9 mouse cellular contexts compared by ENCODE assay signal in genomic region chr13:48998591-48998990, GRCm38 (mm10). TPM values are rescaled to one million over a fixed set of nuclear protein-coding genes. Genes with fewer than 3 reads are reported as not detected.
DNase-seq lines count a peak whose midpoint lies in the region; ATAC-seq and TF ChIP-seq lines count a peak whose summit lies in the region.
"Had no signal": no experiment of that assay in that cellular context is flagged by ENCODE, and none has a peak within 500 bp of the region (broad histone marks: within the 10 kb centered on the region; RNA-seq: fewer than 3 reads in every experiment).

No protein-coding gene starts in this region.

- H3K4me2 ChIP-seq in liver, embryonic 12.5 days: no peak overlapping the region
- no peak overlapping the region for H3K4me2 ChIP-seq in embryonic facial prominence, embryonic 14.5 days (ENCODE audit: low read depth, low read length)
- H3K4me2 ChIP-seq in intestine, embryonic 14.5 days (ENCODE audit: low read length): no peak overlapping the region
- H3K4me2 ChIP-seq in midbrain, embryonic 13.5 days (replicated peaks): no peak overlapping the region

- intact Hi-C loops in left cerebral cortex, adult 2 months (cut with DNase I): loop anchor here (2.0 to 5.0 kb wide), 2 partner anchors 126 to 344 kb away; partner anchors contain the start of gene Phf2

- no peaks in the 10 kb centered on the region for H3K36me3 ChIP-seq in liver, embryonic 12.5 days
- H3K36me3 ChIP-seq in embryonic facial prominence, embryonic 14.5 days (ENCODE audit: control insufficient read depth, insufficient read depth, low read length): no peaks in the 10 kb centered on the region
- H3K36me3 ChIP-seq in intestine, embryonic 14.5 days (ENCODE audit: control insufficient read depth, insufficient read depth, low read length): no peaks in the 10 kb centered on the region
- H3K36me3 ChIP-seq in midbrain, embryonic 13.5 days: no peaks in the 10 kb centered on the region

- peak; percentile 42 for TF ChIP-seq CTCF in bone marrow macrophage, adult 2 months (IDR thresholded peaks at IDR 0.05; ENCODE audit: low read depth, low read length)
- peak; percentile 73 for TF ChIP-seq CTCF in left cerebral cortex, adult 2 months (IDR thresholded peaks at IDR 0.05)

- H3K9ac ChIP-seq in liver, embryonic 12.5 days: no peak overlapping the region
- no peak overlapping the region for H3K9ac ChIP-seq in embryonic facial prominence, embryonic 14.5 days (ENCODE audit: low read depth, low read length)
- no peak overlapping the region for H3K9ac ChIP-seq in intestine, embryonic 14.5 days (ENCODE audit: low read length)
- H3K9ac ChIP-seq in midbrain, embryonic 13.5 days (replicated peaks): no peak overlapping the region

- no peak for TF ChIP-seq POLR2A in bone marrow macrophage, adult 2 months (IDR thresholded peaks at IDR 0.05; ENCODE audit: borderline replicate concordance, low read depth, low read length)

- ATAC-seq in liver, embryonic 12.5 days: no peak
- peak; percentile 26; the same call in 1 of the 2 replicates for ATAC-seq in embryonic facial prominence, embryonic 14.5 days (ENCODE audit: low read depth)
- ATAC-seq in intestine, embryonic 14.5 days (replicated peaks; ENCODE audit: low FRiP score, low TSS enrichment, low read depth): no peak; the same call in 1 of the 2 replicates
- ATAC-seq in midbrain, embryonic 13.5 days: 0 out of 2 replicates have a peak, but pooled peaks have one; percentile 14

- peak; percentile 50 for DNase-seq in liver
- peak; percentile 77 for DNase-seq in embryonic facial prominence, embryonic 14.5 days (ENCODE audit: low spot score)
- peak; percentile 77 for DNase-seq in intestine, embryonic 14.5 days (ENCODE audit: low spot score)
- peak; percentile 51 to 66 for DNase-seq in left cerebral cortex, adult 2 months (ENCODE audit: extremely low spot score in 1 of 2, low spot score in 2 of 2)
- peak; percentile 60 for DNase-seq in telencephalon, adult 2 months (ENCODE audit: low read depth, low spot score)

- H3K4me3 ChIP-seq in liver, embryonic 12.5 days: no peak overlapping the region
- no peak overlapping the region for H3K4me3 ChIP-seq in bone marrow macrophage, adult 2 months (ENCODE audit: insufficient read depth, low read length)
- H3K4me3 ChIP-seq in embryonic facial prominence, embryonic 14.5 days (ENCODE audit: low read depth, low read length): no peak overlapping the region
- H3K4me3 ChIP-seq in intestine, embryonic 14.5 days (ENCODE audit: low read depth, low read length): no peak overlapping the region
- no peak overlapping the region for H3K4me3 ChIP-seq in left cerebral cortex, adult 2 months
- no peak overlapping the region for H3K4me3 ChIP-seq in midbrain, embryonic 13.5 days (replicated peaks)

- H3K9me3 ChIP-seq in liver, embryonic 12.5 days (replicated peaks): no peaks in the 10 kb centered on the region
- no peaks in the 10 kb centered on the region for H3K9me3 ChIP-seq in embryonic facial prominence, embryonic 14.5 days (ENCODE audit: control insufficient read depth, low read length)
- no peaks in the 10 kb centered on the region for H3K9me3 ChIP-seq in intestine, embryonic 14.5 days (ENCODE audit: control insufficient read depth, low read length)
- H3K9me3 ChIP-seq in midbrain, embryonic 13.5 days: no peaks in the 10 kb centered on the region

- 8% methylated on average over 6 of the region's 6 CpGs for WGBS in liver, embryonic 12.5 days (ENCODE audit: insufficient replicate concordance)
- 16% methylated on average over 6 of the region's 6 CpGs for WGBS in embryonic facial prominence, embryonic 14.5 days
- 12% methylated on average over 6 of the region's 6 CpGs for WGBS in intestine, embryonic 14.5 days
- 12% methylated on average over 6 of the region's 6 CpGs for WGBS in midbrain, embryonic 13.5 days

- no peaks in the 10 kb centered on the region for H3K4me1 ChIP-seq in liver, embryonic 12.5 days
- 0 out of 2 replicates have a peak, but pooled peaks cover 4% of the 10 kb centered on the region for H3K4me1 ChIP-seq in bone marrow macrophage, adult 2 months (ENCODE audit: control insufficient read depth, insufficient read depth, low read length)
- no peaks in the 10 kb centered on the region for H3K4me1 ChIP-seq in embryonic facial prominence, embryonic 14.5 days (ENCODE audit: control insufficient read depth, insufficient read depth, low read length)
- H3K4me1 ChIP-seq in intestine, embryonic 14.5 days (replicated peaks; ENCODE audit: control insufficient read depth, insufficient read depth, low read length): no peaks in the 10 kb centered on the region
- peaks cover 7% of the 10 kb centered on the region for H3K4me1 ChIP-seq in midbrain, embryonic 13.5 days (replicated peaks)

- no peak overlapping the region for H3K27ac ChIP-seq in liver, embryonic 12.5 days
- no peak overlapping the region for H3K27ac ChIP-seq in bone marrow macrophage, adult 2 months (ENCODE audit: insufficient read depth, low read depth, low read length)
- no peak overlapping the region for H3K27ac ChIP-seq in embryonic facial prominence, embryonic 14.5 days (replicated peaks; ENCODE audit: low read depth, low read length)
- H3K27ac ChIP-seq in intestine, embryonic 14.5 days (ENCODE audit: low read depth): no peak overlapping the region
- no peak overlapping the region for H3K27ac ChIP-seq in left cerebral cortex, adult 2 months
- H3K27ac ChIP-seq in midbrain, embryonic 13.5 days: no peak overlapping the region
- H3K27ac ChIP-seq: macrophage had no signal

- H3K27me3 ChIP-seq in liver, embryonic 12.5 days (replicated peaks): peaks cover 3% of the 10 kb centered on the region; the same call in 1 of the 2 replicates
- H3K27me3 ChIP-seq in embryonic facial prominence, embryonic 14.5 days (replicated peaks; ENCODE audit: control insufficient read depth, insufficient read depth, low read length): no peaks in the 10 kb centered on the region
- no peaks in the 10 kb centered on the region for H3K27me3 ChIP-seq in intestine, embryonic 14.5 days (replicated peaks; ENCODE audit: control insufficient read depth, insufficient read depth, low read length)
- no peaks in the 10 kb centered on the region for H3K27me3 ChIP-seq in midbrain, embryonic 13.5 days

RNA-seq across cellular contexts. Expression of gene Fam120a, which starts 30.8 kb away (rescaled TPM):
- 19.5 and 20.1 TPM in 2 replicates for polyA plus RNA-seq in liver, embryonic 12.5 days (2016; fragmentation: Nextera tagmentation; extraction: Ambion mirVana)
- 100 and 101 TPM in 2 replicates for polyA plus RNA-seq in bone marrow macrophage, adult 2 months (2012; ENCODE audit: insufficient read depth, insufficient read length, missing spikeins)
- polyA plus RNA-seq in embryonic facial prominence, embryonic 14.5 days (2014; fragmentation: Nextera tagmentation; extraction: Ambion mirVana): 38.3 and 39.7 TPM in 2 replicates
- polyA plus RNA-seq in intestine, embryonic 14.5 days (2014; fragmentation: Nextera tagmentation; extraction: Ambion mirVana): 43.0 and 43.8 TPM in 2 replicates
- total RNA-seq in left cerebral cortex, adult 2 months (2021): 100 to 1,000 TPM; 114 to 118 TPM
- polyA plus RNA-seq in midbrain, embryonic 13.5 days (2015; fragmentation: Nextera tagmentation; extraction: Ambion mirVana): 11.5 and 12.2 TPM in 2 replicates

Comparison
In these comparisons a context has a peak if more than half of its experiments do, and no peak if none do; other contexts are left out.
1. ATAC-seq: peak in embryonic facial prominence, embryonic 14.5 days (single experiment) and midbrain, embryonic 13.5 days (single experiment); none in liver, embryonic 12.5 days (single experiment) and intestine, embryonic 14.5 days (single experiment).
2. Peak in every context shown above with its lines, with median percentiles within 50 percentile points of each other: DNase-seq.